Comparison of ENCODE assay signal across 26 mouse cellular contexts in the genomic region with DNA sequence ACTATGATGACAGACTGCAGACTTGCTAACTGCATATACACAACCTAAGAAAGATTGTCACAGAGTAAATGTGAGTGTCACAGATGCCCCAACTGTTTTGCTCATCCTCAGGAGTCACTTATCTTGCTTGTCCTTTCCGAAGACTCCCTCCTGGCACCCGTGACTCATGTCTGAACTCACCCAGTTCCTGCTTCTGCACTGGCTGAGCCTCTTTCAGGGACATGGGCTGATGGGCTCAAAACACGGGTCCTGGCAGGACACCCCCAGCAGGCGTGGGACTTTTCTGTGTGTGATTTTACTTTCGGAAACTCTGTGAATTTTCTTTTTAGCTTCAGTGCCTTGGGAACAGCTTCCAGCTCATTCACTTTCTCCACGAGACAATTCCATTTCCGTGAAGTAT. TPM values are rescaled to one million over a fixed set of nuclear protein-coding genes. Genes with fewer than 3 reads are reported as not detected.
A peak's percentile ranks its signal among the peaks of the same experiment; 100 is the strongest.
DNase-seq lines count a peak whose midpoint lies in the region; ATAC-seq lines count a peak whose summit lies in the region.
"Had no signal": no experiment of that assay in that cellular context is flagged by ENCODE, and none has a peak within 500 bp of the region (broad histone marks: within the 10 kb centered on the region; RNA-seq: fewer than 3 reads in every experiment).

No protein-coding gene starts in this region.

- no peak overlapping the region for H3K27ac ChIP-seq in heart, embryonic 12.5 days (ENCODE audit: poor library complexity, severe bottlenecking)
- H3K27ac ChIP-seq in kidney, embryonic 15.5 days = no peak overlapping the region
- H3K27ac ChIP-seq: forebrain, embryonic 10.5 days; forebrain, embryonic 13.5 days; heart, embryonic 10.5 days; hindbrain, embryonic 12.5 days; hindbrain, embryonic 15.5 days had no signal

- H3K9me3 ChIP-seq in heart, embryonic 12.5 days (replicated peaks) = no peaks in the 10 kb centered on the region
- no peaks in the 10 kb centered on the region for H3K9me3 ChIP-seq in kidney, embryonic 15.5 days (replicated peaks)
- H3K9me3 ChIP-seq: forebrain, embryonic 10.5 days; forebrain, embryonic 13.5 days; G1E; heart, embryonic 10.5 days; hindbrain, embryonic 12.5 days; hindbrain, embryonic 15.5 days had no signal

- 0 out of 2 replicates have a peak, but pooled peaks cover 8% of the 10 kb centered on the region for H3K4me1 ChIP-seq in heart, embryonic 12.5 days (replicated peaks)
- H3K4me1 ChIP-seq in kidney, embryonic 15.5 days = 0 out of 2 replicates have a peak, but pooled peaks cover 6% of the 10 kb centered on the region
- H3K4me1 ChIP-seq: forebrain, embryonic 13.5 days; heart, embryonic 10.5 days; hindbrain, embryonic 12.5 days; hindbrain, embryonic 15.5 days had no signal

- no peak for ATAC-seq in heart, embryonic 12.5 days (ENCODE audit: insufficient number of reproducible peaks, low FRiP score)
- ATAC-seq in kidney, embryonic 15.5 days (replicated peaks; ENCODE audit: low FRiP score) = no peak
- ATAC-seq: forebrain, embryonic 13.5 days; forebrain, embryonic 16.5 days; Patski had no signal

- WGBS in heart, embryonic 12.5 days = 60% methylated on average over 7 of the region's 7 CpGs
- WGBS in kidney, embryonic 15.5 days = 79% methylated on average over 7 of the region's 7 CpGs

- no peak overlapping the region for H3K4me3 ChIP-seq in heart, embryonic 12.5 days
- no peak overlapping the region for H3K4me3 ChIP-seq in kidney, embryonic 15.5 days (replicated peaks)
- H3K4me3 ChIP-seq: forebrain, embryonic 10.5 days; forebrain, embryonic 13.5 days; heart, embryonic 10.5 days; hindbrain, embryonic 12.5 days; hindbrain, embryonic 15.5 days had no signal

- no peak overlapping the region for H3K9ac ChIP-seq in heart, embryonic 12.5 days
- no peak overlapping the region for H3K9ac ChIP-seq in kidney, embryonic 15.5 days
- H3K9ac ChIP-seq: forebrain, embryonic 13.5 days; hindbrain, embryonic 12.5 days; hindbrain, embryonic 15.5 days had no signal

- peak; percentile 39 for DNase-seq in adrenal gland, adult 2 months
- DNase-seq in adrenal gland, postnatal 4 days (ENCODE audit: low spot score in 2 of 2) = no peak
- peak; percentile 84 for DNase-seq in heart, adult 11 months
- DNase-seq in adrenal gland, postnatal 10 days = peak; percentile 13
- DNase-seq in adrenal gland, postnatal 36 days = peak; percentile 44 to 56
- DNase-seq: B cell, adult 2 months; cerebellum, adult 18-20 months; cerebellum, adult 9-10 months; cerebellum, postnatal 14 days; gastrocnemius, postnatal 10 days; gastrocnemius, postnatal 36 days; kidney, adult 11 months; kidney, adult 8-10 months had no signal

- H3K27me3 ChIP-seq in heart, embryonic 12.5 days (replicated peaks) = no peaks in the 10 kb centered on the region
- peaks cover 10% of the 10 kb centered on the region for H3K27me3 ChIP-seq in kidney, embryonic 15.5 days
- H3K27me3 ChIP-seq: CH12.LX; forebrain, embryonic 13.5 days; hindbrain, embryonic 12.5 days; hindbrain, embryonic 15.5 days had no signal

- no peaks in the 10 kb centered on the region for H3K36me3 ChIP-seq in heart, embryonic 12.5 days
- H3K36me3 ChIP-seq in kidney, embryonic 15.5 days = no peaks in the 10 kb centered on the region
- H3K36me3 ChIP-seq: forebrain, embryonic 10.5 days; G1E; heart, embryonic 10.5 days; hindbrain, embryonic 12.5 days; hindbrain, embryonic 15.5 days had no signal

- no peak overlapping the region for H3K4me2 ChIP-seq in heart, embryonic 12.5 days
- H3K4me2 ChIP-seq in kidney, embryonic 15.5 days = no peak overlapping the region
- H3K4me2 ChIP-seq: forebrain, embryonic 13.5 days; hindbrain, embryonic 12.5 days; hindbrain, embryonic 15.5 days had no signal

RNA-seq across cellular contexts. Expression of a gene that starts 20.4 kb away (rescaled TPM):
- total RNA-seq in adrenal gland, adult 2 months (2021) = 1 to 10 TPM; 1.5 to 1.6 TPM
- 0.81 and 1.3 TPM in 2 replicates for polyA plus RNA-seq in adrenal gland, adult 2 months (2012; rRNA removed)
- total RNA-seq in adrenal gland, postnatal 4 days (2021) = 1 to 10 TPM; 2.9 to 4.5 TPM
- 21.1 and 22.9 TPM in 2 replicates for polyA plus RNA-seq in heart, embryonic 12.5 days (2016; fragmentation: Nextera tagmentation; extraction: Ambion mirVana)
- 10 to 100 TPM in 1 of 2 experiments, 1 to 10 TPM in 1; 7.2 to 25.0 TPM for total RNA-seq in adrenal gland, postnatal 10 days (2021)
- total RNA-seq in adrenal gland, postnatal 36 days (2021) = 1 to 10 TPM in 1 of 2 experiments, under 1 TPM in 1; 0.95 to 3.6 TPM
- polyA plus RNA-seq in kidney, embryonic 15.5 days (2015; fragmentation: Nextera tagmentation; extraction: Ambion mirVana) = 1.2 and 1.5 TPM in 2 replicates
- total RNA-seq: CH12.LX; granulocyte monocyte progenitor cell, adult 5-6 weeks; hematopoietic stem cell, adult 5-6 weeks had no signal
- polyA plus RNA-seq: forebrain, embryonic 10.5 days; forebrain, embryonic 16.5 days; G1E; Patski had no signal

RNA-seq across cellular contexts. Expression of a gene that starts 35.3 kb away (rescaled TPM):
- 1 to 10 TPM; 2.4 to 5.2 TPM for total RNA-seq in adrenal gland, adult 2 months (2021)
- polyA plus RNA-seq in adrenal gland, adult 2 months (2012; rRNA removed) = 2.6 and 3.9 TPM in 2 replicates
- 1 to 10 TPM; 5.7 to 6.3 TPM for total RNA-seq in adrenal gland, postnatal 4 days (2021)
- polyA plus RNA-seq in heart, embryonic 12.5 days (2016; fragmentation: Nextera tagmentation; extraction: Ambion mirVana) = 1.7 and 2.1 TPM in 2 replicates
- 1 to 10 TPM; 3.3 to 5.5 TPM for total RNA-seq in adrenal gland, postnatal 10 days (2021)
- 1 to 10 TPM; 1.8 to 3.9 TPM for total RNA-seq in adrenal gland, postnatal 36 days (2021)
- polyA plus RNA-seq in kidney, embryonic 15.5 days (2015; fragmentation: Nextera tagmentation; extraction: Ambion mirVana) = 3.9 and 5.1 TPM in 2 replicates
- total RNA-seq: CH12.LX had no signal

Comparison
In these comparisons a context has a peak if more than half of its experiments do, and no peak if none do; other contexts are left out.
1. DNase-seq: peak in adrenal gland, adult 2 months (single experiment), heart, adult 11 months (single experiment), adrenal gland, postnatal 10 days (single experiment) and adrenal gland, postnatal 36 days (2 of 2); none in adrenal gland, postnatal 4 days (0 of 2).